Mouse (Mus musculus): ENCODE results near the gene Olfr102. TPM values are rescaled to one million over a fixed set of nuclear protein-coding genes. Genes with fewer than 3 reads are reported as not detected.

The Olfr102 gene
- polyA plus RNA-seq, 1 experiment from 2014 or later, result not detected

GRCm38 (mm10) chr17:37263626-37264025 is 53.2 kb downstream of the Olfr102 start, which contains the start of gene Olfr98:
Gene Olfr98, minus strand, starts transcription at chr17:37263749.
- ATAC-seq (replicated peaks), result no peak
- Histone ChIP-seq H3K9ac (replicated peaks) (no peak within 1 kb of the TSS), H3K36me3 (no peaks in the 10 kb centered on the region), H3K9me3 (no peaks in the 10 kb centered on the region), H3K4me3 (no peak within 1 kb of the TSS), H3K4me2 (replicated peaks) (no peak within 1 kb of the TSS), H3K27me3 (no peaks in the 10 kb centered on the region), H3K27ac (replicated peaks) (no peak within 1 kb of the TSS), H3K4me1 (no peaks in the 10 kb centered on the region)
- 78% methylated on average over 1 of the region's 1 CpGs for WGBS

Other genes with a start within 250 kb of the Olfr102 start
- gene Olfr90, start 228.6 kb downstream of the Olfr102 start, polyA plus RNA-seq (2015; fragmentation: Nextera tagmentation; extraction: Ambion mirVana), result not detected in 2 replicates
- not detected in 2 replicates for gene Olfr91, start 218.8 kb downstream of the Olfr102 start, polyA plus RNA-seq (2015; fragmentation: Nextera tagmentation; extraction: Ambion mirVana)
- gene Olfr92, start 197.0 kb downstream of the Olfr102 start, polyA plus RNA-seq (2015; fragmentation: Nextera tagmentation; extraction: Ambion mirVana), result not detected in 2 replicates
- not detected in 2 replicates for gene Olfr93, start 155.6 kb downstream of the Olfr102 start, polyA plus RNA-seq (2015; fragmentation: Nextera tagmentation; extraction: Ambion mirVana)
- gene Ubd, start 123.2 kb downstream of the Olfr102 start, polyA plus RNA-seq (2015; fragmentation: Nextera tagmentation; extraction: Ambion mirVana), result not detected in 2 replicates
- gene Olfr94, start 116.1 kb downstream of the Olfr102 start, polyA plus RNA-seq (2015; fragmentation: Nextera tagmentation; extraction: Ambion mirVana), result not detected in 2 replicates
- gene Olfr95, start 103.9 kb downstream of the Olfr102 start, polyA plus RNA-seq (2015; fragmentation: Nextera tagmentation; extraction: Ambion mirVana), result not detected in 2 replicates
- gene Olfr96, start 96.9 kb downstream of the Olfr102 start, polyA plus RNA-seq (2015; fragmentation: Nextera tagmentation; extraction: Ambion mirVana), result not detected in 2 replicates
- not detected in 2 replicates for gene Olfr97, start 79.7 kb downstream of the Olfr102 start, polyA plus RNA-seq (2015; fragmentation: Nextera tagmentation; extraction: Ambion mirVana)
- gene Olfr98, start 53.3 kb downstream of the Olfr102 start, polyA plus RNA-seq (2015; fragmentation: Nextera tagmentation; extraction: Ambion mirVana), result not detected in 2 replicates
- gene H2-M3, start 46.8 kb downstream of the Olfr102 start, polyA plus RNA-seq (2015; fragmentation: Nextera tagmentation; extraction: Ambion mirVana), result 0.61 and 1.0 TPM in 2 replicates
- not detected in 2 replicates for gene Olfr99, start 33.6 kb downstream of the Olfr102 start, polyA plus RNA-seq (2015; fragmentation: Nextera tagmentation; extraction: Ambion mirVana)
- gene Olfr101, start 12.7 kb downstream of the Olfr102 start, polyA plus RNA-seq (2015; fragmentation: Nextera tagmentation; extraction: Ambion mirVana), result not detected in 2 replicates
- gene Olfr103, start 22.6 kb upstream of the Olfr102 start, polyA plus RNA-seq (2015; fragmentation: Nextera tagmentation; extraction: Ambion mirVana), result not detected in 2 replicates
- not detected in 2 replicates for gene Olfr104-ps, start 42.5 kb upstream of the Olfr102 start, polyA plus RNA-seq (2015; fragmentation: Nextera tagmentation; extraction: Ambion mirVana)
- not detected in 2 replicates for gene Olfr105-ps, start 62.0 kb upstream of the Olfr102 start, polyA plus RNA-seq (2015; fragmentation: Nextera tagmentation; extraction: Ambion mirVana)
- gene Olfr106-ps, start 73.3 kb upstream of the Olfr102 start, polyA plus RNA-seq (2015; fragmentation: Nextera tagmentation; extraction: Ambion mirVana), result not detected in 2 replicates
- gene Olfr107, start 82.2 kb upstream of the Olfr102 start, polyA plus RNA-seq (2015; fragmentation: Nextera tagmentation; extraction: Ambion mirVana), result not detected in 2 replicates
- gene Olfr108, start 128.4 kb upstream of the Olfr102 start, polyA plus RNA-seq (2015; fragmentation: Nextera tagmentation; extraction: Ambion mirVana), result not detected in 2 replicates
- gene Olfr109, start 141.9 kb upstream of the Olfr102 start, polyA plus RNA-seq (2015; fragmentation: Nextera tagmentation; extraction: Ambion mirVana), result not detected in 2 replicates
- gene H2-M2, start 166.5 kb upstream of the Olfr102 start, polyA plus RNA-seq (2015; fragmentation: Nextera tagmentation; extraction: Ambion mirVana), result not detected in 2 replicates
- not detected in 2 replicates for gene Olfr110, start 175.4 kb upstream of the Olfr102 start, polyA plus RNA-seq (2015; fragmentation: Nextera tagmentation; extraction: Ambion mirVana)
- not detected in 2 replicates for gene Olfr111, start 191.0 kb upstream of the Olfr102 start, polyA plus RNA-seq (2015; fragmentation: Nextera tagmentation; extraction: Ambion mirVana)